Mouse (Mus musculus): ENCODE results near the gene Fgfr2. TPM values are rescaled to one million over a fixed set of nuclear protein-coding genes. Genes with fewer than 3 reads are reported as not detected.
A peak's percentile ranks its signal among the peaks of the same experiment; 100 is the strongest.

Gene Fgfr2
- polyA plus RNA-seq, 1 experiment from 2014 or later = 24.1 TPM

DNA sequence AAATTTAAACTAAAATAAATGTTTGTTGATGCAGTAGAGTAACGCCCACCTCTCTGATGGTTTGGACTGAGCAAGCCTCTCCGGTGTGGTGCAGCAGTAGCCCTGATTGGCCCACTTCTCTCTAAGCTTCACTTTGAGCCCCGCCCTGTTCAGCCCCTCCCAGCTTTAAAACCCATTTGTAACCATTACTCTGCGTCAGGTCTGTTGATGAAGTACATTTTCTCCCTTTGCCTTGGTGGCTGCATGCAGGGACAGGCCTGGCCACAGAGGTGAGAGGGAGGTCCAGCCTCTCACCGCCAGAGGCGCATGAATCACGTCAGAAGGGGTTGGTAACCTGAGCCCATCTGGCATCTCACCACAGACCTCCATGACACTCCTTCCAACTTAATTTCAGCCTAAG, 1513.5 kb downstream of the Fgfr2 start:
- H3K4me1 ChIP-seq (ENCODE audit: control insufficient read depth, insufficient read depth, low read depth, low read length) = no peaks in the 10 kb centered on the region
- ATAC-seq = no peak; the same call in 1 of the 2 replicates
- H3K9ac ChIP-seq (ENCODE audit: low read depth, low read length) = no peak overlapping the region
- H3K4me2 ChIP-seq (ENCODE audit: low read length) = no peak overlapping the region
- H3K9me3 ChIP-seq (ENCODE audit: control insufficient read depth, low read length) = no peaks in the 10 kb centered on the region
- 32% methylated on average over 7 of the region's 7 CpGs for WGBS
- no peak overlapping the region for H3K4me3 ChIP-seq (ENCODE audit: low read length)
- H3K27ac ChIP-seq (ENCODE audit: low read depth, low read length) = no peak overlapping the region
- no peaks in the 10 kb centered on the region for H3K36me3 ChIP-seq (ENCODE audit: control insufficient read depth, insufficient read depth, low read length)
- no peaks in the 10 kb centered on the region; the same call in 1 of the 2 replicates for H3K27me3 ChIP-seq (replicated peaks; ENCODE audit: control insufficient read depth, insufficient read depth, low read length)

- Histone ChIP-seq H3K4me3 (ENCODE audit: low read length) (no peak overlapping the region), H3K27me3 (replicated peaks; ENCODE audit: control insufficient read depth, insufficient read depth, low read length) (no peaks in the 10 kb centered on the region; the same call in 1 of the 2 replicates), H3K36me3 (ENCODE audit: control insufficient read depth, insufficient read depth, low read length) (no peaks in the 10 kb centered on the region), H3K4me2 (ENCODE audit: low read length) (no peak overlapping the region), H3K9me3 (ENCODE audit: control insufficient read depth, low read length) (no peaks in the 10 kb centered on the region), H3K4me1 (ENCODE audit: control insufficient read depth, insufficient read depth, low read depth, low read length) (no peaks in the 10 kb centered on the region), H3K9ac (ENCODE audit: low read depth, low read length) (no peak overlapping the region), H3K27ac (ENCODE audit: low read depth, low read length) (no peak overlapping the region)
- 94% methylated on average over 6 of the region's 6 CpGs for WGBS
- no peak for ATAC-seq
Observed at GRCm38 (mm10) chr7:131608049-131608448, 1515.1 kb downstream of the Fgfr2 start.

- WGBS = 54% methylated on average over 4 of the region's 4 CpGs
- H3K9me3 ChIP-seq (ENCODE audit: control insufficient read depth, low read length) = no peaks in the 10 kb centered on the region
- no peaks in the 10 kb centered on the region for H3K36me3 ChIP-seq (ENCODE audit: control insufficient read depth, insufficient read depth, low read length)
- H3K27ac ChIP-seq (ENCODE audit: low read depth, low read length) = no peak overlapping the region
- H3K9ac ChIP-seq (ENCODE audit: low read depth, low read length) = no peak overlapping the region
- ATAC-seq = no peak
- H3K4me3 ChIP-seq (ENCODE audit: low read length) = no peak overlapping the region
- H3K4me2 ChIP-seq (ENCODE audit: low read length) = no peak overlapping the region
- no peaks in the 10 kb centered on the region; the same call in 1 of the 2 replicates for H3K27me3 ChIP-seq (replicated peaks; ENCODE audit: control insufficient read depth, insufficient read depth, low read length)
- H3K4me1 ChIP-seq (ENCODE audit: control insufficient read depth, insufficient read depth, low read depth, low read length) = no peaks in the 10 kb centered on the region
Observed at GRCm38 (mm10) chr7:131605481-131605880, 1517.7 kb downstream of the Fgfr2 start.

GRCm38 (mm10) chr7:131604946-131605345, 1518.2 kb downstream of the Fgfr2 start:
- WGBS = 78% methylated on average over 10 of the region's 10 CpGs
- Histone ChIP-seq H3K4me1 (ENCODE audit: control insufficient read depth, insufficient read depth, low read depth, low read length) (no peaks in the 10 kb centered on the region), H3K27me3 (replicated peaks; ENCODE audit: control insufficient read depth, insufficient read depth, low read length) (no peaks in the 10 kb centered on the region; the same call in 1 of the 2 replicates), H3K9ac (ENCODE audit: low read depth, low read length) (no peak overlapping the region), H3K27ac (ENCODE audit: low read depth, low read length) (no peak overlapping the region), H3K4me3 (ENCODE audit: low read length) (no peak overlapping the region), H3K4me2 (ENCODE audit: low read length) (no peak overlapping the region), H3K36me3 (ENCODE audit: control insufficient read depth, insufficient read depth, low read length) (no peaks in the 10 kb centered on the region), H3K9me3 (ENCODE audit: control insufficient read depth, low read length) (no peaks in the 10 kb centered on the region)
- no peak for ATAC-seq

GRCm38 (mm10) chr7:131603186-131603585, 1520.0 kb downstream of the Fgfr2 start:
- no peak overlapping the region for H3K4me3 ChIP-seq (ENCODE audit: low read length)
- peaks cover 4% of the 10 kb centered on the region for H3K4me1 ChIP-seq (ENCODE audit: control insufficient read depth, insufficient read depth, low read depth, low read length)
- H3K36me3 ChIP-seq (ENCODE audit: control insufficient read depth, insufficient read depth, low read length) = no peaks in the 10 kb centered on the region
- WGBS = 1% methylated on average over 7 of the region's 11 CpGs
- no peaks in the 10 kb centered on the region for H3K9me3 ChIP-seq (ENCODE audit: control insufficient read depth, low read length)
- H3K27me3 ChIP-seq (replicated peaks; ENCODE audit: control insufficient read depth, insufficient read depth, low read length) = no peaks in the 10 kb centered on the region; the same call in 1 of the 2 replicates
- ATAC-seq = no peak
- no peak overlapping the region for H3K9ac ChIP-seq (ENCODE audit: low read depth, low read length)
- no peak overlapping the region for H3K27ac ChIP-seq (ENCODE audit: low read depth, low read length)
- H3K4me2 ChIP-seq (ENCODE audit: low read length) = no peak overlapping the region

DNA sequence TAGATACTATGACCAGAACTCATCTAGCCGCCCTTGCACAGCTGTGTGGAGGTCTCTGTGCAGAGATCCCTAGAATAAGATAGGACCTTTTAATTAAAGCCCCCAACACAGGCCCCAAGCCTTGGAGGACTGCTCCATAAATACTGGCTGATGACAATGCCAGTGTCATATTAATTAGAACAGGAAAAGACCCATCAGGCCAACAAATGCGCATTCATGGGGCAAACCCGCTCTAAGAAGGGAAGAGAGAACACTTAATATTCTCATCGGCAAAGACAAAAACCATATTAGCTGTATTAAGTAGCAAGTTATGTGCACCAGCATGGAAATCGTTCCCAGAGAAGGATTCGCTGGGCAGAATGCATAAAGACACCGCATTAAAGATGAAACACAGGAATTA, 1521.0 kb downstream of the Fgfr2 start:
- no peak overlapping the region for H3K27ac ChIP-seq (ENCODE audit: low read depth, low read length)
- no peak overlapping the region for H3K4me3 ChIP-seq (ENCODE audit: low read length)
- no peak overlapping the region for H3K9ac ChIP-seq (ENCODE audit: low read depth, low read length)
- no peaks in the 10 kb centered on the region for H3K9me3 ChIP-seq (ENCODE audit: control insufficient read depth, low read length)
- WGBS = 70% methylated on average over 7 of the region's 7 CpGs
- no peaks in the 10 kb centered on the region for H3K36me3 ChIP-seq (ENCODE audit: control insufficient read depth, insufficient read depth, low read length)
- H3K4me2 ChIP-seq (ENCODE audit: low read length) = no peak overlapping the region
- no peak for ATAC-seq
- H3K27me3 ChIP-seq (replicated peaks; ENCODE audit: control insufficient read depth, insufficient read depth, low read length) = peaks cover 2% of the 10 kb centered on the region; the same call in 1 of the 2 replicates
- peaks cover 9% of the 10 kb centered on the region for H3K4me1 ChIP-seq (ENCODE audit: control insufficient read depth, insufficient read depth, low read depth, low read length)

GRCm38 (mm10) chr7:131598483-131598824, 1524.7 kb downstream of the Fgfr2 start:
- 3% methylated on average over 5 of the region's 5 CpGs for WGBS
- H3K36me3 ChIP-seq (ENCODE audit: control insufficient read depth, insufficient read depth, low read length) = no peaks in the 10 kb centered on the region
- peak overlapping the region; percentile 29 for H3K9ac ChIP-seq (ENCODE audit: low read depth, low read length)

GRCm38 (mm10) chr7:131597779-131598482, 1525.2 kb downstream of the Fgfr2 start:
- H3K4me1 ChIP-seq (ENCODE audit: control insufficient read depth, insufficient read depth, low read depth, low read length) = peaks cover 9% of the 10 kb centered on the region
- peak overlapping the region; percentile 27 for H3K4me2 ChIP-seq (ENCODE audit: low read length)
- H3K36me3 ChIP-seq (ENCODE audit: control insufficient read depth, insufficient read depth, low read length) = no peaks in the 10 kb centered on the region
- H3K9ac ChIP-seq (ENCODE audit: low read depth, low read length) = peak overlapping the region; percentile 29
- peaks cover 2% of the 10 kb centered on the region; the same call in 1 of the 2 replicates for H3K27me3 ChIP-seq (replicated peaks; ENCODE audit: control insufficient read depth, insufficient read depth, low read length)
- no peak overlapping the region for H3K27ac ChIP-seq (ENCODE audit: low read depth, low read length)
- 8% methylated on average over 12 of the region's 12 CpGs for WGBS
- no peak overlapping the region for H3K4me3 ChIP-seq (ENCODE audit: low read length)
- H3K9me3 ChIP-seq (ENCODE audit: control insufficient read depth, low read length) = no peaks in the 10 kb centered on the region
- peak; percentile 64; the same call in 1 of the 2 replicates for ATAC-seq

More at GRCm38 (mm10) chr7:131598483-131598824, 1524.7 kb downstream of the Fgfr2 start:
- Histone ChIP-seq H3K27ac (ENCODE audit: low read depth, low read length) (no peak overlapping the region), H3K27me3 (replicated peaks; ENCODE audit: control insufficient read depth, insufficient read depth, low read length) (peaks cover 2% of the 10 kb centered on the region; the same call in 1 of the 2 replicates), H3K4me2 (ENCODE audit: low read length) (peak overlapping the region; percentile 27), H3K4me1 (ENCODE audit: control insufficient read depth, insufficient read depth, low read depth, low read length) (peaks cover 9% of the 10 kb centered on the region), H3K9me3 (ENCODE audit: control insufficient read depth, low read length) (no peaks in the 10 kb centered on the region), H3K4me3 (ENCODE audit: low read length) (no peak overlapping the region)
- ATAC-seq = no peak

GRCm38 (mm10) chr7:131585551-131585950, 1537.6 kb downstream of the Fgfr2 start:
- H3K9me3 ChIP-seq (ENCODE audit: control insufficient read depth, low read length) = no peaks in the 10 kb centered on the region
- no peak overlapping the region for H3K9ac ChIP-seq (ENCODE audit: low read depth, low read length)
- no peak for ATAC-seq
- 75% methylated on average over 5 of the region's 5 CpGs for WGBS
- H3K4me3 ChIP-seq (ENCODE audit: low read length) = no peak overlapping the region
- no peaks in the 10 kb centered on the region for H3K27me3 ChIP-seq (replicated peaks; ENCODE audit: control insufficient read depth, insufficient read depth, low read length)
- no peak overlapping the region for H3K4me2 ChIP-seq (ENCODE audit: low read length)
- no peak overlapping the region for H3K27ac ChIP-seq (ENCODE audit: low read depth, low read length)
- H3K4me1 ChIP-seq (ENCODE audit: control insufficient read depth, insufficient read depth, low read depth, low read length) = no peaks in the 10 kb centered on the region
- H3K36me3 ChIP-seq (ENCODE audit: control insufficient read depth, insufficient read depth, low read length) = no peaks in the 10 kb centered on the region
